Mouse (Mus musculus) liver, embryonic 13.5 days (tissue): ENCODE data around the gene Prr13. TPM values are rescaled to one million over a fixed set of nuclear protein-coding genes. Genes with fewer than 3 reads are reported as not detected.

Experiments used
- ATAC-seq: fragments of 200-750 bp; cut with Nextera tagmentation; 2 replicates; pipeline ENCODE4 v1.8.0; 2017; ENCODE audit warnings: low read depth, mild to moderate bottlenecking, moderate number of reproducible peaks, moderate library complexity
- DNase-seq: peaks from one replicate; pipeline ENCODE4 v3.0.0; 2022
- H3K27ac ChIP-seq: fragments of 300-500 bp; sonication (generic); 2 replicates; pipeline ENCODE4 v1.5.1; 2015; ENCODE audit warnings: moderate library complexity, mild to moderate bottlenecking, inconsistent platforms
- H3K27me3 ChIP-seq: fragments of 300-500 bp; sonication (generic); 2 replicates; pipeline ENCODE4 v1.6.1; 2015; ENCODE audit warnings: mild to moderate bottlenecking, inconsistent platforms
- H3K36me3 ChIP-seq: fragments of 300-500 bp; sonication (generic); 2 replicates; pipeline ENCODE4 v1.6.1; 2015; ENCODE audit warnings: mild to moderate bottlenecking, inconsistent platforms
- H3K4me1 ChIP-seq: fragments of 300-500 bp; sonication (generic); replicated peaks from 2 replicates; pipeline ENCODE4 v1.6.1; 2015; ENCODE audit warnings: inconsistent platforms
- H3K4me2 ChIP-seq: fragments of 300-500 bp; sonication (generic); 2 replicates; pipeline ENCODE4 v1.6.1; 2015; ENCODE audit warnings: inconsistent platforms, mild to moderate bottlenecking, moderate library complexity
- H3K4me3 ChIP-seq: fragments of 300-500 bp; sonication (generic); replicated peaks from 2 replicates; pipeline ENCODE4 v1.5.1; 2015; ENCODE audit warnings: mild to moderate bottlenecking, inconsistent platforms
- H3K9ac ChIP-seq: fragments of 300-500 bp; sonication (generic); 2 replicates; pipeline ENCODE4 v1.6.1; 2015; ENCODE audit warnings: mild to moderate bottlenecking, inconsistent platforms
- H3K9me3 ChIP-seq: fragments of 300-500 bp; sonication (generic); replicated peaks from 2 replicates; pipeline ENCODE4 v1.6.1; 2016; ENCODE audit warnings: inconsistent platforms
- WGBS: fragments of 180-500 bp; shearing (Covaris S2); methylation state at CpG from one replicate; pipeline ENCODE4 v1.1.7; 2015; ENCODE audit not compliant: insufficient replicate concordance; 5-methylcytosine and 5-hydroxymethylcytosine counted together
- polyA plus RNA-seq: library from polyadenylated mRNA; unstranded; fragments of >200 nt; fragmentation: Nextera tagmentation; extraction: Ambion mirVana; gene quantifications from 2 replicates; pipeline ENCODE4 v1.2.1, GENCODE M21; 2015

Gene Prr13
- polyA plus RNA-seq, 1 experiment from 2014 or later, result 108 TPM

DNA sequence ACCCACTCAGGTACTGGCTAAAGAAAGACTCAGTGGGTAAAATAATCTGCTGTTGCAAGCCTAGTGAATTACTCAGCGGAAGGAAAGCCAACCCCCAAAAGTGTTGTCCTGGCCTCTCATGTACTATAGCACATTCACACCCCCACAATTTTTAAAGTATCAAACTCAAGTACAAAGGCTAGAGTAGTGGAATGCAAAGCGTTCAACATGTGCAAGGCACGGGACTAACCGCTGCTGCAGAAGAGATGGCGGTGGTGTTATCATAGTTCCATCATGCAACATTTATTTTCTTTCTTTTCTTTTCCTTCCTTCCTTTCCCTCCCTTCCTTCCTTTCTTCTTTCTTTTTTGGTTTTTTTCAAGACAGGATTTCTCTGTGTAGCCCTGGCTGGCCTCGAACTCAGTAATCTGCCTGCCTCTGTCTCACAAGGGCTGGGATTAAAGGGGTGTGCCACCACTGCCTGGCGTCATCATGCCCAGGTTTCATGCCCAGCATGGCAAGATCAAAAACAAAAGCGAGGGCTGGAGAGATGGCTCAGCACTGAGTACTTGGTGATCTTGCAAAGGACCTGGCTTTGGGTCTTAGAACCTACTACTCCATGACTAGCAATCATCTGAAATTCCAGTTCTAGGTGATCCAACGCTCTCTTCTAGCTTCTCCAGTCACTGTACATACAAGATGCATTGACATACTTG is 47.1 kb downstream of the Prr13 start:
- 67% methylated on average over 9 of the region's 9 CpGs for WGBS
- Histone ChIP-seq H3K36me3 (peaks cover 42% of the 10 kb centered on the region), H3K27ac (no peak overlapping the region), H3K4me1 (peaks cover 44% of the 10 kb centered on the region), H3K4me2 (no peak overlapping the region), H3K4me3 (no peak overlapping the region), H3K9ac (no peak overlapping the region), H3K9me3 (no peaks in the 10 kb centered on the region), H3K27me3 (peaks cover 10% of the 10 kb centered on the region; the same call in 1 of the 2 replicates)
- DNase-seq, result no peak
- no peak for ATAC-seq

DNA sequence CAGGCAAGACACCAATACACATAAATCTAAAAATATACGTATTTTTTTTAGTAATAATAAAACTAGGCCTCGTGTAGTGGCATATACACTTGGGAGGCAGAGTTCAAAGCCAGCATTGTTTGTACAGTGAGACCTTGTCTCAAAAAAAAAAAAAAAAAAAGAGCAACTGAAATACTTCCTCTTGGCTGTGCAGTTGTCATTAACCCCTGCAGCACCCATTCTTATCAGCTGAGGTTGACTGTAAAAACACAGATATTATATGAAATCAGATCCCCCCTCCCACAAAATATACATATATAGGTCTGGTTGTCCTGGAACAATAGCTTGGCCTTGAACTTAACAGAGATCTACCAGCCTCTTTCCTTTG is 47.6 kb downstream of the Prr13 start:
- Histone ChIP-seq H3K4me2 (no peak overlapping the region), H3K4me1 (peaks cover 44% of the 10 kb centered on the region), H3K9ac (no peak overlapping the region), H3K27ac (no peak overlapping the region), H3K9me3 (no peaks in the 10 kb centered on the region), H3K36me3 (peaks cover 36% of the 10 kb centered on the region), H3K4me3 (no peak overlapping the region), H3K27me3 (peaks cover 13% of the 10 kb centered on the region)
- DNase-seq (no peak), ATAC-seq (no peak)
- WGBS, result 44% methylated on average over 2 of the region's 2 CpGs

DNA sequence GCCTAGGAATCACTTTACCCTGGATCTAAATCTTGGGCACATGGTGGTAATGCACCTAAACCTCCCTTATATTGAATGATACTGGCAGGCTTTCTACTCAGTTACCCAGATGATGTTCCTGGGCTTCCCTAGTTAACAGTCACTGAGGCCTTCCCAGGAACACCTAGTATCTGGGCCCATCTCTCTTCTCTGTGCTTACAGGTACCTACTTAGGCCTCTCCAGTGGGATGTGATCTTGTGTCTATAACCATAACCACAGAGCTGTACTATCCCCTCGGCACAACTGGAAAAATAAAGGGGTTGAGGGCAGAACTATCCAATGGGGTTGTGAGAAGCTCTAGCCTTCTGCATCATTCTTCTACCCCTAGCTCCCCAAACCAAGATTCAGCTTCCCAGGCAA is 48.0 kb downstream of the Prr13 start:
- ATAC-seq, result no peak
- Histone ChIP-seq H3K9ac (no peak overlapping the region), H3K4me2 (no peak overlapping the region), H3K9me3 (no peaks in the 10 kb centered on the region), H3K27ac (no peak overlapping the region), H3K36me3 (peaks cover 32% of the 10 kb centered on the region), H3K4me3 (no peak overlapping the region), H3K4me1 (peaks cover 44% of the 10 kb centered on the region), H3K27me3 (peaks cover 17% of the 10 kb centered on the region)
- WGBS, result 65% methylated on average over 1 of the region's 1 CpGs
- DNase-seq, result no peak

DNA sequence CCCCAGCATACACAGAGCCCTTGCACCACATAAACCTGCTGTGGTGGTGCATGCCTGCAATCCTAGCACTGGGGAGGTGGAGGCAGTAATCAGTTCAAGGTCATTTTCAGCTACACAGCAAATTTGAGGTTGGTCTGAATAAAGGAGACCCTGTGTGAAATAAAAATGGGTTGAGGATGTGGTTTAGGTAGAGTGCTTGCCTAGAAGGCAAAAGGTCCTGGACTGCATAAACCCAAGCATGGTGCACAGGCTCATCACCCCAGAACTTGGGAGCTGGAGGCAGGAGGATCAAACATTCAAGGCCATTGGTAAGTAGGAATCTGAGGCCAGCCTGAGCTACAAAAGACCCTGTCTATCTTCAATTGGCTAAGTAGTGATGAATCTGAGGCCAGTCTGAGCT is 48.7 kb downstream of the Prr13 start:
- H3K27ac ChIP-seq, result no peak overlapping the region
- H3K9ac ChIP-seq, result no peak overlapping the region
- peaks cover 22% of the 10 kb centered on the region for H3K27me3 ChIP-seq
- H3K36me3 ChIP-seq, result peaks cover 25% of the 10 kb centered on the region
- peaks cover 47% of the 10 kb centered on the region for H3K4me1 ChIP-seq
- DNase-seq, result no peak
- H3K9me3 ChIP-seq, result no peaks in the 10 kb centered on the region
- ATAC-seq, result no peak
- no peak overlapping the region for H3K4me2 ChIP-seq
- no peak overlapping the region for H3K4me3 ChIP-seq

DNA sequence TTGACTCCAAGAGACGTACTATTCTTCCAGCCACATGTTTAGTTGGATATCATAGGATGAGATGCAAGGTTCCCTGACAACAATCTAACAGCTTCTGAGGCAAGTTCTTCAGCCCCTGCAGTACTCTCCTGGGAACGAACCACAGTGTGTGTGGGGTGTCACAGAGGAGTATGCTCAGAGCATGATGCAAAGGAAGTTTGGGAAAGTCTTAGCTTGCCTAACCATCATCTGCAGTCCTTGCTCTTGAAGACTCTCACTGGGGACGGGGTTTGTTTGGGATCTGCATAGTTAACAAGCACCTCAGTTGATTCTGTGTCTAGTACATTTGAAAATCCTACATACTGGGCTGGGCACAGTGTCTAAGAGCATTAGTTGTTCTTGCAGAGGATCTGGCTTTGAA is 49.5 kb downstream of the Prr13 start:
- Histone ChIP-seq H3K27ac (no peak overlapping the region), H3K4me1 (peaks cover 47% of the 10 kb centered on the region), H3K36me3 (peaks cover 17% of the 10 kb centered on the region), H3K4me2 (no peak overlapping the region), H3K4me3 (no peak overlapping the region), H3K9me3 (no peaks in the 10 kb centered on the region), H3K27me3 (peaks cover 22% of the 10 kb centered on the region), H3K9ac (no peak overlapping the region)
- WGBS, result 60% methylated on average over 3 of the region's 3 CpGs
- no peak for DNase-seq
- no peak for ATAC-seq

DNA sequence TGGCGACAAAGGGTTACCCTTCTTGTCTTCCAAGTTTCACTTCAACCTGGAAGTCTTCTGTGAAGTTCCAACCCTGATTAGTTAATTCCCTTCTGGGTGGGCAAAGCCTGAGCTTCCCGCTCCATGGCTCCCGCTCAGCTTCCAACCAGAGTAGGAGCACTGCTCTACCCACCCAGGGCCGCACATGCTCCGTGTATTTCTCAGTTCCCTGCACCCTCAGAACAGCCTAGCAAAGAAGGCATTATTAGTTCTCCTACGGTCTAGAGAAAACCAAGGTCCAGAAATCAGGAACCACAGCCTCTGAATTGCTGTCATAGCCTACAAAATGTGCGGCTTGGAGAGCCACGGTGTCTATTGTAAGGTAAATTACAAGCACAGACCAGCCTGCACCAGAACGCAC is 51.3 kb downstream of the Prr13 start:
- Histone ChIP-seq H3K36me3 (peaks cover under 1% of the 10 kb centered on the region; the same call in 1 of the 2 replicates), H3K9ac (peak overlapping the region; percentile 70), H3K27me3 (peaks cover 22% of the 10 kb centered on the region), H3K9me3 (no peaks in the 10 kb centered on the region), H3K4me1 (peaks cover 45% of the 10 kb centered on the region), H3K27ac (peak overlapping the region; percentile 50; the same call in 1 of the 2 replicates), H3K4me3 (peak overlapping the region; percentile 68), H3K4me2 (peak overlapping the region; percentile 97)
- WGBS, result 13% methylated on average over 9 of the region's 9 CpGs
- ATAC-seq (no peak; the same call in 1 of the 2 replicates), DNase-seq (no peak)

DNA sequence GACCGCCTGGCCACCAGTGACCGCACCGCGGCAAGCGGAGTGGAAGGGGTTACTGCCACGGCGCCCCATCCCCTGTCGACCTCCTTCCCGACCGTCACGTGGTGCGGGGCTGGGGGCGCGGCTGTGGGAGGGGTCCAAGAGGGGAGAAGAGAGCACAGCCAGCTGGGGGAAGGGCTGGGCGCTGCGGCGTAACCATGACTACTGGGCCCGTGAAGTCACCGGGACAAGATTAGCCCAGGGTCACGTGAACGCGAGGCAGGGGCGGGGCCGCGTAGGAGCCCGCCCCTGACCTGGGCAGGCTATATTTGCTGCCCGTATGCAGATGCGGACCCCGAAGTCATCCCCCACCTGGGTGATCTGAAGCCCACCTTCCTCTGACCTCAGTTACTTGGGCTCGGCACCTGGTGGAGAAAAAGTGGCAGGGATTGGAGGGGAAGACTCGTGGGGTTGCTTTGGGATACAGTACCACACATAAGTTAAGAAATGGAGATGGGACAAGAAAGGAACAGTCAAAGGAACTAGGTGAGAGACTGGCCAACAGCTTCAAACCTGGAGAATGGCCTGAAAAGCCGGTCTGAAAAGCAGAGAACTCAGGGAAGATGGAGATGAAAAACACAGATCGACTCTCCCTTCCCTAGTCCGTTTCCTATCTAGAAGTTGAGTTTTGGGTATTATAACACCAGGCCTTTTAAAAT is 51.9 kb downstream of the Prr13 start:
- Histone ChIP-seq H3K9me3 (no peaks in the 10 kb centered on the region), H3K4me1 (peaks cover 39% of the 10 kb centered on the region), H3K9ac (peak overlapping the region; percentile 70), H3K4me2 (peak overlapping the region; percentile 97), H3K36me3 (no peaks in the 10 kb centered on the region), H3K27me3 (peaks cover 22% of the 10 kb centered on the region), H3K4me3 (peak overlapping the region; percentile 68), H3K27ac (peak overlapping the region; percentile 50; the same call in 1 of the 2 replicates)
- 4% methylated on average over 33 of the region's 34 CpGs for WGBS
- DNase-seq (peak; percentile 78), ATAC-seq (peak; percentile 87)

DNA sequence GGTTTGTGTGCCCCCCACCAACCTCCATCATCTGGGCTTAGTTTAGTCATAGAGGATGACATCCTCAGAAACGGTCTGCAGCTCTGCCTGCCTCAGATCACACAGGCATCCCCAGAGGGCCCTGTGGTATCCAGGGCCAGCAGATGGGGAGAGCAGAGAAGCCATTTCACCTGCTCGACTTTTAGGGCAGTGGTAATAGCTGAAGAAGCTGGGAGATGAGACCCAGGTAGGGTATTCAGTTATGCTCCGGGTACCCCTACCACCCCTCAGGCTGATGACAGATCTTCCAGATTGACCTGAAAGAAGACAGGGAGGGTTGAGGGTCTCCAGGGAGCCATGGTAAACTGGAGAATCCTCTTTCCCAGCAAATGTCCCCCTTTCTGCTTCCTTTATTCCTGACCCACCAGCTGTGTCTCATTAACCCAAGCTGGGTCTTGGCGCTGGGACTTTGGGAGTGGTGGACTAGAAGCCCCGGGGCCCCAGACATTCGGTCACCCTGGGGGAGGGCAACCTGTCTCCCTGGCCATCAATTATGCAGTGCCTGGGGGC is 52.5 kb downstream of the Prr13 start:
- H3K4me3 ChIP-seq, result 0 out of 2 replicates have a peak overlapping the region, but pooled peaks have one; percentile 68
- 42% methylated on average over 6 of the region's 6 CpGs for WGBS
- no peak overlapping the region; the same call in 1 of the 2 replicates for H3K9ac ChIP-seq
- H3K27ac ChIP-seq, result no peak overlapping the region
- peaks cover 39% of the 10 kb centered on the region for H3K4me1 ChIP-seq
- DNase-seq (no peak), ATAC-seq (0 out of 2 replicates have a peak, but pooled peaks have one; percentile 16)
- H3K36me3 ChIP-seq, result no peaks in the 10 kb centered on the region
- H3K4me2 ChIP-seq, result peak overlapping the region; percentile 97
- H3K9me3 ChIP-seq, result no peaks in the 10 kb centered on the region
- H3K27me3 ChIP-seq, result peaks cover 25% of the 10 kb centered on the region

DNA sequence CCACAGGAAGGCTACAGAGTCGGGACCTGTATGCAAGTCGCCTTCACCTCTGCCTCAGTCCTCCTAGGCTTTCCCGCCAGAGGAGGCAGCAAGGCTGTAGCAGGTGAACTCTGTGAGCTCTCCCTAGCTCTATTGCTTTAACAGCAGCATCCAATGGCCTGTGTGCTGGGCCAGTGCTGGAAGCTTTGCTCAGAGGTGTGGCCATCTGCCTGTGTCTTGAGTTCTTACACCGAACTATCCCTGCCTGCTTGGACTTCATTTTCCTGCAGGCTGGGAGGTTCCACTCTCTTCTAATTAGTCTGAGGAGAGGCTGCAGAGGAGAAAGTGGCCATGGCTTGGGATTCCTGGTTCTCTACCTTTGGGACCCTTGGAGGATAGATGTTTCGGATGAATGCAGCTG is 53.2 kb downstream of the Prr13 start:
- Histone ChIP-seq H3K9ac (no peak overlapping the region), H3K27me3 (peaks cover 26% of the 10 kb centered on the region), H3K4me3 (no peak overlapping the region), H3K9me3 (no peaks in the 10 kb centered on the region), H3K36me3 (no peaks in the 10 kb centered on the region), H3K4me1 (peaks cover 40% of the 10 kb centered on the region), H3K27ac (no peak overlapping the region), H3K4me2 (no peak overlapping the region)
- no peak for DNase-seq
- 60% methylated on average over 5 of the region's 5 CpGs for WGBS
- ATAC-seq, result no peak
